Mouse (Mus musculus): Measurements from ENCODE around the gene Il18r1.

GRCm38 (mm10) chr1:40537577-40537976 lies 72.2 kb downstream of the Il18r1 start:
- TF ChIP-seq ZNF384 (IDR thresholded peaks at IDR 0.05; ENCODE audit: low read depth, low read length) (no peak), ZC3H11A (IDR thresholded peaks at IDR 0.05; ENCODE audit: borderline replicate concordance, low read depth, low read length) (no peak), MAFK (IDR thresholded peaks at IDR 0.05; ENCODE audit: insufficient read depth, low read depth, low read length) (no peak), CHD2 (IDR thresholded peaks at IDR 0.05; ENCODE audit: low read depth, low read length) (no peak)

All from ES-E14 (cell line).